In the genomic region with DNA sequence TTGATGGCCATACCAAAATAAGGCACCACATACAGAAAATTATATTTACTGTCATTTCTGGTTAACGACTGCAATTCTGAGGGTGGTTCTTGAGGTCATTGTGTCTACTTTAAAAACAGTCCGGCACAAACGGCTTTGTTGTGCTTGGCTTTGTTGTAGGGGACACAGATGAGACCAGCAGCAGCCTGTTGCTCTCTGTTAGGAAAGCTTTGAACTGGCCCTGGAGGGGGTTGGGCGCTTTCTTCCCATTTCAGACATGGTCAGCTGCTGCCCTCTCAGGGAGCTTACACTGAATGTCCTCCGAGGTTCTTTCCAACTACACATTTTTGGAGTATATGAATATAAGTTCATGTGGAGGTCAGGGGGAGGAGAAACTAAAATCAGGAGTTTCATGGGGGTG, we compare ENCODE assay signal across 9 mouse cellular contexts.
DNase-seq lines count a peak whose midpoint lies in the region; ATAC-seq lines count a peak whose summit lies in the region.
"Had no signal": no experiment of that assay in that cellular context is flagged by ENCODE, and none has a peak within 500 bp of the region (broad histone marks: within the 10 kb centered on the region; RNA-seq: fewer than 3 reads in every experiment).

No protein-coding gene starts in this region.

- H3K4me1 ChIP-seq in midbrain, embryonic 13.5 days (replicated peaks): peaks cover 27% of the 10 kb centered on the region
- H3K4me1 ChIP-seq: liver, embryonic 13.5 days had no signal

- no peaks in the 10 kb centered on the region for H3K36me3 ChIP-seq in midbrain, embryonic 13.5 days
- H3K36me3 ChIP-seq: liver, embryonic 13.5 days had no signal

- 5% methylated on average over 5 of the region's 5 CpGs for WGBS in midbrain, embryonic 13.5 days

- no peak overlapping the region for H3K27ac ChIP-seq in midbrain, embryonic 13.5 days
- H3K27ac ChIP-seq: liver, embryonic 13.5 days had no signal

- H3K4me2 ChIP-seq in midbrain, embryonic 13.5 days (replicated peaks): no peak overlapping the region
- H3K4me2 ChIP-seq: liver, embryonic 13.5 days had no signal

- no peak overlapping the region for H3K4me3 ChIP-seq in midbrain, embryonic 13.5 days (replicated peaks)
- H3K4me3 ChIP-seq: liver, embryonic 13.5 days had no signal

- peak; percentile 29 for DNase-seq in kidney, adult 11 months
- no peak for DNase-seq in kidney, adult 18-20 months
- DNase-seq in adrenal gland, postnatal 10 days: peak; percentile 66
- peak; percentile 70 for DNase-seq in gastrocnemius, postnatal 14 days
- DNase-seq in kidney, adult 9 months: peak; percentile 36
- DNase-seq: liver, embryonic 13.5 days had no signal

- 0 out of 2 replicates have a peak, but pooled peaks have one; percentile 28 for ATAC-seq in midbrain, embryonic 13.5 days
- ATAC-seq in CD4-positive, CD25-positive, alpha-beta regulatory T cell, adult 4 months: no peak
- ATAC-seq in erythroblast, adult 5-6 weeks (replicated peaks; ENCODE audit: low FRiP score, poor library complexity, severe bottlenecking): no peak

- H3K9ac ChIP-seq in midbrain, embryonic 13.5 days (replicated peaks): no peak overlapping the region
- H3K9ac ChIP-seq: liver, embryonic 13.5 days had no signal

- H3K27me3 ChIP-seq in midbrain, embryonic 13.5 days: no peaks in the 10 kb centered on the region
- H3K27me3 ChIP-seq: liver, embryonic 13.5 days had no signal

- intact Hi-C loops in gastrocnemius, postnatal 14 days (cut with DNase I; ENCODE audit: low total_unique reads): no loop called here

- H3K9me3 ChIP-seq in midbrain, embryonic 13.5 days: no peaks in the 10 kb centered on the region
- H3K9me3 ChIP-seq: liver, embryonic 13.5 days had no signal
